Mouse (Mus musculus): ENCODE data around the gene Taf4.

DNA sequence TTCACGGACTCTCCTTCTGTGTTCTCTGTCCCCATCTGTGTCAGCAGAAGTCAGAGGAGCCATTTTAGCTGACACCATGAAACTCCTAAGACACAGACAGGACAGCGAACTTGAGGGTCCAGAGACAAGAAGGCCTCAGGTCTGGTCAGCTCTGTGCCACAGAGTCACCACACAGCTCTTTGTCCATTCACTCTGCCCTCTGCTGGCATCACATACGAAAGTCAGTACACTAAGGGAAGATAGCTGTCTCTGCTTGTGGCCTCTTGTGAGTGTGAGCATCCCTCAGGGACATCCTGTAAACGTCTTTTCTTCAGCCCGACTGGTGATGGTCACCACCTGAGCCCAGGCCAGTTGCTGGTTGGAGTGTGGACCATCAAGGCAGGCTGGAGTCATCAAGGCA is 111.3 kb downstream of the Taf4 start:
- TF ChIP-seq CTCF (IDR thresholded peaks at IDR 0.05; ENCODE audit: extremely low read depth, insufficient read depth, insufficient read length, insufficient replicate concordance) (no peak), POLR2A (IDR thresholded peaks at IDR 0.05; ENCODE audit: low read depth, low read length) (no peak)

All from spleen, adult 2 months (tissue).